Mouse (Mus musculus): ENCODE data around the gene Nptx1. TPM values are rescaled to one million over a fixed set of nuclear protein-coding genes. Genes with fewer than 3 reads are reported as not detected.

The Nptx1 gene
- polyA plus RNA-seq, 1 experiment = 7.8 TPM

DNA sequence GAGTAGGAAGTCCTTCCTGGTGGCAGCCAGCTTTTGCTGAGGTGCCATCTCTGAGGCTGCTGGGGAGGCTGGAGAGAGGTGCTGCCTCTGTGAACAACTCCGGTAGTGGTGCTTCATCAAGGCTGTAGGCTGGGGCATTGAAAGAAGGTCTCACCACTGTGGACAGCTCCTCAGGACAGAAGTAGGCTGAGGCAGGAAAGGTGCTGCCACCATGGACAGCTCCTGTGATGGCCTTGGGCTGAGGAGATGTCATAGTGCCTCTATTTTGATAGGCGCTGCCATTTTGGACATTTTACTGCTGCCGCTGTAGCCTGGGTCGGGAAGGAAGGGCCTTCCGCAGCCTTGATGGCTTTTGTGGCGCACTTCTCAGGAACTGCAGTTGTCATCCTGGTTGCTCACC lies 54.7 kb downstream of the Nptx1 start:
- no peak for DNase-seq (ENCODE audit: low read depth)

DNA sequence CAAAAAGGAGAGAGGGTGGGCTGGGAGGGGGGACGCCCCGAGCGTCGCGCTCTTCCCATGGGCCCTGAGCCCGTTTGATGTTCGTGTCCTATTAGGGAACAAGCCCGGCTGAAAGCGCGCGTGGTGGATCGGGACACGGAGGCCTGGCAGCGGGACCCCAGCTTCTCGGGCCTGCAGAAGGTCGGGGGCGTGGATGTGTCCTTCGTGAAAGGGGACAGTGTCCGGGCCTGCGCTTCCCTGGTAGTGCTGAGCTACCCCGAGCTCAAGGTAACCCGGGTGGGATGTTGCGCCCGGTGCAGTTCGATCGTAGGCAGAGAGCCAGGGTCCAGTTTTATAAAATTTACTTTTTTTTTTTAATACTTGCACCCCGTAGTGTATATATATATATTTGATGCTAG lies 55.9 kb downstream of the Nptx1 start:
- no peak for DNase-seq (ENCODE audit: low read depth)

DNA sequence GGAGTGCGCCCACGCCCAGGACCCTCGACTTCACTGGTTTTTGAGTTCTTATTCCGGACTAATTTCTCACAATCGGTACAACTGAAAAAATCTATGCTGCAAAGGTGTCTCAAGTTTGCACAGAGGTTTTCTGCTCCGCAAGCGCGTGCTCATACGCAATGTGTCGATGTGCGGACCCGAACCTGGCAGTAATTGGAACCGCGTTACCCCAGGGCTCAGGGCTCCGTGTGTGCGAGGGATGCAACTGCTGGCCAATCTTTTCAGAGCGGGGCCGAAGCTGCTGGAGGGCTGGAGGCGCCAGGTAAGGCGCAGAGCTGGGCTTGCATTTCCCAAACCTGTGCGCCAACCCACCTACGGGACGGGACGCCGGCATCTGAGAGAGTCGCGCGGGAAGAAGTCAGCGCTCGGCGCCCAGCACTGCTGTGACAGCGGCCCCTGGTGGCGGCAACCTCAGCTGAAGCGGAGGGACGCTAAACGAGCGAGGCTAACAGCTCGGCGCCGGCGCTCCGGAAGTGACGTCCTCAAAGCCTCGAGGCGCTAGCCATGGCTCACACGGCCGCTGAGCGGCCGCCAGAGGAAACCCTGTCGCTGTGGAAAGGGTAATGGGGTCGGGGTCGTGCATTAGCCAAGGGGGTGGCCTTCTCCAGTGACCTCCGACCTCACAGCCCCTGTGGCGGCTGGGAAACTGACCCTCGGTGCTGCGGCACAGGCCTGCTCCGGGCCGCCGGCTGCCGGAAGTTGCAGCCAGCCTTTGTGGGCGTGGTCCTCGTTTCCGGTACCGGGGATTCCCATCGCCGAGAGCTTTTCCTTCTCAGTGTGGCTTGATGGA lies 56.5 kb downstream of the Nptx1 start, which contains the start of gene Endov:
TSS of gene Endov (plus strand) at position 487 of the 829 bp plus-strand sequence.
- DNase-seq (ENCODE audit: low read depth) = peak; percentile 61

Other genes starting within 250 kb of the Nptx1 start
- 104 and 113 TPM in 2 replicates for gene Eif4a3, start 247.7 kb downstream of the Nptx1 start, polyA plus RNA-seq (2012; rRNA removed)
- gene Card14, start 240.0 kb downstream of the Nptx1 start, polyA plus RNA-seq (2012; rRNA removed) = 2.3 and 3.0 TPM in 2 replicates
- 33.4 and 34.8 TPM in 2 replicates for gene Sgsh, start 192.2 kb downstream of the Nptx1 start, polyA plus RNA-seq (2012; rRNA removed)
- gene Slc26a11, start 192.2 kb downstream of the Nptx1 start, polyA plus RNA-seq (2012; rRNA removed) = 19.6 and 21.2 TPM in 2 replicates
- 21.2 and 24.2 TPM in 2 replicates for gene Rnf213, start 154.7 kb downstream of the Nptx1 start, polyA plus RNA-seq (2012; rRNA removed)
- 18.3 TPM in 2 replicates for gene Endov, start 56.4 kb downstream of the Nptx1 start, polyA plus RNA-seq (2012; rRNA removed)
- 26.3 and 36.1 TPM in 2 replicates for gene Rptor, start 55.2 kb upstream of the Nptx1 start, polyA plus RNA-seq (2012; rRNA removed)

Data from gonadal fat pad, adult 2 months (tissue).